Mouse (Mus musculus) intestine, embryonic 14.5 days (tissue): Measurements from ENCODE around the gene Ccn2. TPM values are rescaled to one million over a fixed set of nuclear protein-coding genes. Genes with fewer than 3 reads are reported as not detected.
"Not testable (repeated sequence)": the region's sequence is repeated elsewhere in the genome, so short reads cannot be mapped to it uniquely, and the experiment has no call there.

Experiments used
- ATAC-seq: fragments of 200-750 bp; cut with Nextera tagmentation; replicated peaks from 2 replicates; pipeline ENCODE4 v1.8.0; 2017; ENCODE audit warnings: low read depth, moderate number of reproducible peaks, moderate TSS enrichment, moderate library complexity; ENCODE audit not compliant: low FRiP score, low TSS enrichment
- DNase-seq: peaks from one replicate; pipeline ENCODE4 v3.0.0-alpha.2; 2018; ENCODE audit warnings: low spot score
- H3K27ac ChIP-seq: fragments of 300-500 bp; sonication (generic); 2 replicates; pipeline ENCODE4 v1.5.1; 2014; ENCODE audit warnings: low read depth, mild to moderate bottlenecking, control low read depth
- H3K27me3 ChIP-seq: fragments of 300-500 bp; sonication (generic); replicated peaks from 2 replicates; pipeline ENCODE4 v1.6.1; 2014; ENCODE audit warnings: low read length, control low read depth; ENCODE audit not compliant: control insufficient read depth, insufficient read depth
- H3K36me3 ChIP-seq: fragments of 300-500 bp; sonication (generic); 2 replicates; pipeline ENCODE4 v1.6.1; 2014; ENCODE audit warnings: low read length, control low read depth; ENCODE audit not compliant: control insufficient read depth, insufficient read depth
- H3K4me1 ChIP-seq: fragments of 300-500 bp; sonication (generic); replicated peaks from 2 replicates; pipeline ENCODE4 v1.6.1; 2014; ENCODE audit warnings: low read length, control low read depth, mixed read lengths; ENCODE audit not compliant: control insufficient read depth, insufficient read depth
- H3K4me2 ChIP-seq: fragments of 300-500 bp; sonication (generic); 2 replicates; pipeline ENCODE4 v1.6.1; 2014; ENCODE audit warnings: low read length
- H3K4me3 ChIP-seq: fragments of 300-500 bp; sonication (generic); 2 replicates; pipeline ENCODE4 v1.5.1; 2014; ENCODE audit warnings: low read depth, low read length, control low read depth, mixed read lengths
- H3K9ac ChIP-seq: fragments of 300-500 bp; sonication (generic); 2 replicates; pipeline ENCODE4 v1.6.1; 2014; ENCODE audit warnings: mild to moderate bottlenecking, low read length
- H3K9me3 ChIP-seq: fragments of 300-500 bp; sonication (generic); 2 replicates; pipeline ENCODE4 v1.6.1; 2016; ENCODE audit warnings: low read length, control low read depth; ENCODE audit not compliant: control insufficient read depth
- WGBS: fragments of 180-500 bp; shearing (Covaris S2); extraction: QIAGEN DNeasy Blood & Tissue Kit; methylation state at CpG from one replicate; pipeline ENCODE4 v1.1.7; 2014; 5-methylcytosine and 5-hydroxymethylcytosine counted together
- polyA plus RNA-seq: library from polyadenylated mRNA; unstranded; fragments of >200 nt; fragmentation: Nextera tagmentation; extraction: Ambion mirVana; gene quantifications from 2 replicates; pipeline ENCODE4 v1.2.1, GENCODE M21; 2014

Ccn2 gene
- polyA plus RNA-seq, 1 experiment from 2014 or later: 11.5 TPM

DNA sequence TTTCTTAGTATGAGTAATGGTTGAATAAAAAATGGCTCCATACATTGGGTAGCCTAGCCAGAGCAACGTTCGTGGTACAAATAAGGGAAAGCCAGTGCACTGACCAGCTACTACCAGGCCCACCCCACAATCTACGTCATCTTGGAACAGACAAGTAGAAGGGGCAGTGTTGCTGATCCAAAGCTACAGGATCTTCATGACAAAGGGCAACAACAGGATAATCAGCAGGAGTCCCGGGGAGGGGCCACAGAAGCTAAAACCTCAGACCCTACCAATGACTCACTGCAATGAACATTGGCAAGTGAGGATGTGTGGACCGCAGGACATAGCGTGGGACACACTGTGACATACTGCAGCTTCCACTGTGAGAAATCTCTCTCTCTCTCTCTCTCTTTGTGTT is 20.6 kb downstream of the Ccn2 start:
- H3K4me3 ChIP-seq: no peak overlapping the region
- DNase-seq: no peak
- 87% methylated on average over 6 of the region's 6 CpGs for WGBS
- no peak overlapping the region for H3K27ac ChIP-seq
- no peak overlapping the region for H3K4me2 ChIP-seq
- H3K27me3 ChIP-seq: no peaks in the 10 kb centered on the region
- H3K9ac ChIP-seq: no peak overlapping the region
- H3K4me1 ChIP-seq: no peaks in the 10 kb centered on the region
- no peaks in the 10 kb centered on the region for H3K9me3 ChIP-seq
- ATAC-seq: no peak
- H3K36me3 ChIP-seq: no peaks in the 10 kb centered on the region

DNA sequence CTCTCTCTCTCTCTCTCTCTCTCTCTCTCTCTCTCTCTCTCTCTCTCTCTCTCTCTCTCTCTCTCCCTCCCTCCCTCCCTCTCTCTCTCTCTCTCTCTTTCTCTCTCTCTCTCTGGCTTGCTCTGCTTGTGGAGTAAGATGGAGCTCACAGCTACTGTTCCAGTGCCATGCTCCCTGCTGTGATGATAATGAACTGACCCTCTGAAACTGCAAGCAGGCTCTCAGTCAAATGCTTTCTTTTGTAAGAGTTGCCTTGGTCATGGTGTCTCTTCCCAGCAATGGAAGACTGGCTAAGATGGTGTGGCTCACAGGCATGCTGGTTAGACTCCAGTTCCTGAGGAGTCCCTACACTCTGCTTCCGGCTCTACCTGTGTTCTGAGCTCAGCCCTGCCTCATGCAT is 21.3 kb downstream of the Ccn2 start:
- not testable (repeated sequence) for H3K4me1 ChIP-seq, H3K9me3 ChIP-seq, DNase-seq, H3K4me2 ChIP-seq, H3K36me3 ChIP-seq, H3K9ac ChIP-seq, H3K27ac ChIP-seq, H3K27me3 ChIP-seq, ATAC-seq, H3K4me3 ChIP-seq
- WGBS: 100% methylated on average over 1 of the region's 1 CpGs

DNA sequence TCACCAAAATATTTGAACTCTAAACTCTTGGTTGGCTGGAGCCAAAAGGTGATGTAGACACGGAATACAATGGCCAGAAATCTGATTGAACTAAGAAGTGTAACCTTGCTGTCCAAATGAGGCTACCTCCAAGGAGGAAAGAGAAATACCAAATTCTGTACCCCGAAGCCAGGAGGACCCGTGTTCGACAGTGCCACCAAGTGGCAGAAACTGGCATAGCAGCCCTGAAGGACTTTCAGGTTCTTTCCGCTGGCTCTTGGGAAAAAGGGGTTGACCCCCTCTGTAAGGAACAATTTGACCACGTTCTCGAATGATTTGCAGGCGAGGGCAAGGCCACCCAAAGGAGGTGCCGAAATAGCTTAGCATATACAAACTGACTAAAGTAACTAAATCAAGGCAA is 26.3 kb downstream of the Ccn2 start:
- Histone ChIP-seq H3K36me3 (no peaks in the 10 kb centered on the region), H3K4me3 (no peak overlapping the region), H3K27ac (no peak overlapping the region), H3K4me2 (no peak overlapping the region), H3K9me3 (no peaks in the 10 kb centered on the region), H3K4me1 (no peaks in the 10 kb centered on the region), H3K9ac (no peak overlapping the region), H3K27me3 (no peaks in the 10 kb centered on the region)
- DNase-seq (peak; percentile 88), ATAC-seq (no peak)
- 41% methylated on average over 9 of the region's 9 CpGs for WGBS

DNA sequence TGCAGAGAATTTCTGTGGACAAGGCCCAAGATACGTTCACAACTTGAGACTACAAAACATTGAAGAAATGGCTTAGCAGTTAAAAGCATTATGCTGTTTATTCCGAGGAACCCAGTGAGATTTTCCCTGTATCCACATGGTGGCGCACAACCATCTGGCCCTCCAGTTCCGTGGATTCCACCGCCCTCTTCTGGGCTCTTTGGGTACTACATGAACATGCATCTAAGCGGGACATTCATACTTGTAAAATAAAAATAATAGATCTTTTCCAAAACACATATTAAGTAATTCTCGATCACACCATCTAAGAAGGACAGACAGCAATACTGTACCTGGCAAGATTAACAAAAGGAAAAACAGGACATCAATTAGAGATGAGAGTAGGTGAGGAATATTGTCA is 27.3 kb downstream of the Ccn2 start:
- Histone ChIP-seq H3K9me3 (no peaks in the 10 kb centered on the region), H3K27me3 (no peaks in the 10 kb centered on the region), H3K9ac (no peak overlapping the region), H3K4me1 (no peaks in the 10 kb centered on the region), H3K4me2 (no peak overlapping the region), H3K27ac (no peak overlapping the region), H3K4me3 (no peak overlapping the region), H3K36me3 (no peaks in the 10 kb centered on the region)
- 38% methylated on average over 7 of the region's 7 CpGs for WGBS
- DNase-seq (peak; percentile 84), ATAC-seq (no peak)

DNA sequence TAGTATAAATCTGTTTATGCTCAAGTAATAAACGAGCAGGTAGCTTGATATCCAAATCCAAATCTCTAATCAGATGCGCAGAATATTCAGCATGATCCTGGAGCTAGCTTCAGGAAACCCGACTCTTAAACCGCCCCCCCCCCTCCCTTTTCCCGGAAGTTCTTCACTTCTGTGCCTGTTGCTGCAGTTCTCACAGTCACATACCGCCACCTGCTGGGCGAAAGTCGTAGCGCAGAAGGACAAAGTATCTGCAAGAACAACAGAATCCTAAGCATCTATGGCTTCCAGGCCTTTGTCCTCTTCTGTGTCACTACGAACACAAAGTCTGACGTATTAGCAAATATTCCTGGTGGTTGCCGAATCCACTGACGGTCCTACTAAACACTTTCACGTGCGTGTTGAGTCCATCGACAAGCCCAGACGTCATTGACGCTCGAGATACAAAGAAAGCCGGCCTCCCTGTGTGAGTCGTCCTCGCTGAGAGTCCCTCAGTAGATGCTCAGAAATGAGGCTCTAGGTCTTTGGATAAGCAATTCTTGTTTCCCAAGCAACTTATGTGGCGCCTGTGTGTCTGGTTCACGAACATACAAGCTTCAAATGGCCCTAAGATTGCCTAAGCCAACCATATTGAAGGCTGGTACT is 29.9 kb downstream of the Ccn2 start:
- Histone ChIP-seq H3K4me3 (no peak overlapping the region), H3K27ac (no peak overlapping the region), H3K27me3 (no peaks in the 10 kb centered on the region), H3K9ac (no peak overlapping the region), H3K36me3 (no peaks in the 10 kb centered on the region), H3K4me2 (peak overlapping the region; percentile 20; the same call in 1 of the 2 replicates), H3K9me3 (no peaks in the 10 kb centered on the region), H3K4me1 (no peaks in the 10 kb centered on the region)
- DNase-seq (peak; percentile 99), ATAC-seq (no peak)
- WGBS: 37% methylated on average over 24 of the region's 24 CpGs

DNA sequence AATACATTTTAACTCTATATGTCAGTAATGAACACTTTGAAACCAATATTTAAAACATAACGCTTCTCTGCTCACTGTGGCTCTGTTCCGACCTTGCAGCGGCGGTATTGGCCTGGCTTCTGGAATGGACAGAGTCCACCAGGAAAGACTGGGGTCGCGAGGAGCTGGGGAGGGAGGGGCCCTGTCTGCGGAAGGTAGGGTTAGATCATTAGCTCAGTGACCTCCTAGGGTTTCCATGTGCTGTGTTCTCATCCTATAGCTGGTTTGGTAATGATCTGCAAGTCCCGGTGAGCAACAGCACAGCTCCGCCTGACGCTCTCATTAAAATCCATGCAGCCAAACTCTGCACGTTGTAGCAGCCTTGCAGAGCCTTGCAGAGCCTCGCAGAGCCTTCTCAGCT is 32.0 kb downstream of the Ccn2 start:
- H3K27ac ChIP-seq: no peak overlapping the region
- no peak overlapping the region for H3K4me2 ChIP-seq
- no peak for DNase-seq
- no peak overlapping the region for H3K4me3 ChIP-seq
- H3K27me3 ChIP-seq: no peaks in the 10 kb centered on the region
- H3K36me3 ChIP-seq: no peaks in the 10 kb centered on the region
- no peaks in the 10 kb centered on the region for H3K9me3 ChIP-seq
- no peak for ATAC-seq
- no peak overlapping the region for H3K9ac ChIP-seq
- WGBS: 71% methylated on average over 12 of the region's 12 CpGs
- no peaks in the 10 kb centered on the region for H3K4me1 ChIP-seq

DNA sequence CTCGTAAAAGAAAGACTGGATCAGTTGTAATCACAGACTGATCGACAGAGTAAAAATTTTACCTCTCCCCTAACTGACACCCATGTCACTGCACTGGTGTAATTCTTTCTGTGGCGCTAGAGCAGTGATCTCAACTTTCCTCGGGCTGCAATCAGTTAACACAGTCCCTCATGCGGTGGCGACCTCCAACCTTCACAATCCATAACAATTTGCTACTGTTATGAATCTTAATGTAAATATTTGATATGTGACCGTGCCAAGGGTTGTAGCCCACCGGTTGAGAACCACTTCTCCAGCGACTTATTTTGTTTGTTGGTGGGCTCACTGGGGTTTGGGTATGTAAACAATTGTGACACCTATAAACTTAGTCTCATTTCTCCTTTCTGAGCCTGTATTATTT is 33.2 kb downstream of the Ccn2 start:
- H3K9ac ChIP-seq: no peak overlapping the region
- H3K27me3 ChIP-seq: no peaks in the 10 kb centered on the region
- no peak; the same call in 1 of the 2 replicates for ATAC-seq
- H3K27ac ChIP-seq: peak overlapping the region; percentile 58
- no peaks in the 10 kb centered on the region for H3K9me3 ChIP-seq
- DNase-seq: no peak
- H3K4me1 ChIP-seq: no peaks in the 10 kb centered on the region
- no peaks in the 10 kb centered on the region for H3K36me3 ChIP-seq
- 29% methylated on average over 9 of the region's 9 CpGs for WGBS
- no peak overlapping the region for H3K4me3 ChIP-seq
- H3K4me2 ChIP-seq: peak overlapping the region; percentile 7; the same call in 1 of the 2 replicates

DNA sequence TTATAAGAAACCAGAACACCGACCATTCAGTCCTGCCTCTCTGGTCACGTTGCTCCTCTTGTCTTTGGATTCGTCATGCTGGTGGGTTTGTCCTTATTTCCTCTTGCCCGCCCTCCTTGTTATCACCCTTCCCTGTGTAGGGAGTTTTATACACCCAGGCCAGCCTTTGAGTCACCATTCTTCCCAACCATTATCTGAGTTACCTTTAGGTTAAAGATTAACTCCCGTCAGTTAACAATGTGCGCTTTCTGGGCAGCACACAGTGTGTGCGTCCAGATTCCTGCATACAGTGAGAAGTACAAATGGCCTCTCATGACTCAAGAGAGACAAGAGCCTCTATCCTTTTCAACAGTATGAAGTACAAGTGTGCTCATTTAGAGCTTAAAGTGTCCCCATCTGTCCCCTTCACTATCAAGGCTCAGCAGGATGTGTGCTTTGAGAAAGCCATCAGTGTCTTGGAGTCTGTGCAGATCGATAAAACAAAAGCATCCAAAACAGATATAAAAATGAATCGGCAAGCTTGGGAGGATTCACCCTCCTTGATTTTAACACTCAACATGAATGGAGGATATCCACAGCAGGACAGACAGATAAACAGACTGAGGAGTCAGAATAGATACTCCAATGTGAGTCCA is 34.0 kb downstream of the Ccn2 start:
- peak overlapping the region; percentile 7; the same call in 1 of the 2 replicates for H3K4me2 ChIP-seq
- 65% methylated on average over 9 of the region's 9 CpGs for WGBS

More for the DNA sequence above, 34.0 kb downstream of the Ccn2 start:
- H3K4me3 ChIP-seq: no peak overlapping the region
- H3K27ac ChIP-seq: peak overlapping the region; percentile 58
- H3K36me3 ChIP-seq: no peaks in the 10 kb centered on the region
- ATAC-seq (peak; percentile 87), DNase-seq (no peak)
- no peaks in the 10 kb centered on the region for H3K9me3 ChIP-seq
- 0 out of 2 replicates have a peak, but pooled peaks cover under 1% of the 10 kb centered on the region for H3K4me1 ChIP-seq
- no peaks in the 10 kb centered on the region for H3K27me3 ChIP-seq
- H3K9ac ChIP-seq: no peak overlapping the region
